Mouse (Mus musculus) stomach, embryonic 14.5 days (tissue): ENCODE results near the gene Akap10. TPM values are rescaled to one million over a fixed set of nuclear protein-coding genes. Genes with fewer than 3 reads are reported as not detected.

Experiments used
- ATAC-seq: fragments of 200-750 bp; cut with Nextera tagmentation; 2 replicates; pipeline ENCODE4 v1.8.0; 2017; ENCODE audit warnings: low read depth, moderate TSS enrichment; ENCODE audit not compliant: insufficient number of reproducible peaks, insufficient read depth, low FRiP score
- H3K27ac ChIP-seq: fragments of 300-500 bp; sonication (generic); 2 replicates; pipeline ENCODE4 v1.5.1; 2014; ENCODE audit warnings: mild to moderate bottlenecking, low read length, moderate library complexity, mixed read lengths
- H3K27me3 ChIP-seq: fragments of 300-500 bp; sonication (generic); 2 replicates; pipeline ENCODE4 v1.6.1; 2014; ENCODE audit warnings: low read length, control low read depth, mixed read lengths; ENCODE audit not compliant: control insufficient read depth, insufficient read depth
- H3K36me3 ChIP-seq: fragments of 300-500 bp; sonication (generic); 2 replicates; pipeline ENCODE4 v1.6.1; 2014; ENCODE audit warnings: mild to moderate bottlenecking, control low read depth, low read length, moderate library complexity, mixed read lengths; ENCODE audit not compliant: control insufficient read depth, insufficient read depth
- H3K4me1 ChIP-seq: fragments of 300-500 bp; sonication (generic); 2 replicates; pipeline ENCODE4 v1.6.1; 2014; ENCODE audit warnings: low read length, control low read depth, mixed read lengths; ENCODE audit not compliant: control insufficient read depth, insufficient read depth
- H3K4me2 ChIP-seq: fragments of 300-500 bp; sonication (generic); replicated peaks from 2 replicates; pipeline ENCODE4 v1.6.1; 2014; ENCODE audit warnings: low read depth, low read length, control low read depth
- H3K4me3 ChIP-seq: fragments of 300-500 bp; sonication (generic); 2 replicates; pipeline ENCODE4 v1.5.1; 2014; ENCODE audit warnings: low read depth, low read length, control low read depth
- H3K9ac ChIP-seq: fragments of 300-500 bp; sonication (generic); replicated peaks from 2 replicates; pipeline ENCODE4 v1.6.1; 2014; ENCODE audit warnings: low read depth, mild to moderate bottlenecking, control low read depth, low read length, moderate library complexity, mixed read lengths
- H3K9me3 ChIP-seq: fragments of 300-500 bp; sonication (generic); 2 replicates; pipeline ENCODE4 v1.6.1; 2016; ENCODE audit warnings: low read depth, low read length, control low read depth; ENCODE audit not compliant: control insufficient read depth
- WGBS: fragments of 180-500 bp; shearing (Covaris S2); extraction: QIAGEN DNeasy Blood & Tissue Kit; methylation state at CpG from one replicate; pipeline ENCODE4 v1.1.7; 2014; 5-methylcytosine and 5-hydroxymethylcytosine counted together
- polyA plus RNA-seq: library from polyadenylated mRNA; unstranded; fragments of >200 nt; fragmentation: Nextera tagmentation; extraction: Ambion mirVana; gene quantifications from 2 replicates; pipeline ENCODE4 v1.2.1, GENCODE M21; 2014

The Akap10 gene
- polyA plus RNA-seq, 1 experiment from 2014 or later, result 22.1 TPM

GRCm38 (mm10) chr11:61950632-61951031 lies 20.6 kb upstream of the Akap10 start:
- no peak for ATAC-seq
- WGBS, result 20% methylated on average over 10 of the region's 10 CpGs
- Histone ChIP-seq H3K4me2 (no peak overlapping the region), H3K9ac (no peak overlapping the region), H3K27ac (no peak overlapping the region), H3K4me1 (no peaks in the 10 kb centered on the region), H3K27me3 (no peaks in the 10 kb centered on the region), H3K9me3 (no peaks in the 10 kb centered on the region), H3K4me3 (no peak overlapping the region), H3K36me3 (no peaks in the 10 kb centered on the region)

- no peaks in the 10 kb centered on the region for H3K9me3 ChIP-seq
- H3K36me3 ChIP-seq, result no peaks in the 10 kb centered on the region
- no peak for ATAC-seq
- no peak overlapping the region for H3K4me3 ChIP-seq
- H3K9ac ChIP-seq, result no peak overlapping the region
- no peaks in the 10 kb centered on the region for H3K27me3 ChIP-seq
- no peak overlapping the region for H3K27ac ChIP-seq
- 0% methylated on average over 3 of the region's 3 CpGs for WGBS
- no peaks in the 10 kb centered on the region for H3K4me1 ChIP-seq
- H3K4me2 ChIP-seq, result no peak overlapping the region
These were observed 19.3 kb upstream of the Akap10 start for GRCm38 (mm10) chr11:61949315-61949714.

GRCm38 (mm10) chr11:61946608-61947007 lies 16.6 kb upstream of the Akap10 start:
- Histone ChIP-seq H3K4me1 (no peaks in the 10 kb centered on the region), H3K4me3 (no peak overlapping the region), H3K36me3 (no peaks in the 10 kb centered on the region), H3K9me3 (no peaks in the 10 kb centered on the region), H3K9ac (no peak overlapping the region), H3K27ac (no peak overlapping the region), H3K27me3 (no peaks in the 10 kb centered on the region), H3K4me2 (no peak overlapping the region)
- no peak for ATAC-seq
- WGBS, result 92% methylated on average over 4 of the region's 4 CpGs

GRCm38 (mm10) chr11:61944417-61944816 lies 14.4 kb upstream of the Akap10 start:
- Histone ChIP-seq H3K9me3 (no peaks in the 10 kb centered on the region), H3K4me3 (no peak overlapping the region), H3K27ac (no peak overlapping the region), H3K4me1 (no peaks in the 10 kb centered on the region), H3K9ac (no peak overlapping the region), H3K36me3 (no peaks in the 10 kb centered on the region), H3K27me3 (no peaks in the 10 kb centered on the region), H3K4me2 (no peak overlapping the region)
- WGBS, result 85% methylated on average over 9 of the region's 9 CpGs
- ATAC-seq, result no peak

- H3K27me3 ChIP-seq, result no peaks in the 10 kb centered on the region
- 80% methylated on average over 2 of the region's 2 CpGs for WGBS
- no peaks in the 10 kb centered on the region for H3K9me3 ChIP-seq
- no peak overlapping the region for H3K4me3 ChIP-seq
- H3K4me1 ChIP-seq, result no peaks in the 10 kb centered on the region
- H3K36me3 ChIP-seq, result no peaks in the 10 kb centered on the region
- no peak overlapping the region for H3K27ac ChIP-seq
- no peak for ATAC-seq
- no peak overlapping the region for H3K9ac ChIP-seq
- no peak overlapping the region for H3K4me2 ChIP-seq
These were observed 12.9 kb upstream of the Akap10 start for GRCm38 (mm10) chr11:61942903-61943302.

- H3K4me3 ChIP-seq, result no peak overlapping the region
- H3K4me2 ChIP-seq, result no peak overlapping the region
- no peak overlapping the region for H3K9ac ChIP-seq
- H3K27ac ChIP-seq, result no peak overlapping the region
- no peaks in the 10 kb centered on the region for H3K36me3 ChIP-seq
- H3K9me3 ChIP-seq, result no peaks in the 10 kb centered on the region
- WGBS, result 92% methylated on average over 1 of the region's 1 CpGs
- no peak for ATAC-seq
- H3K27me3 ChIP-seq, result no peaks in the 10 kb centered on the region
- no peaks in the 10 kb centered on the region for H3K4me1 ChIP-seq
These were observed 7.7 kb upstream of the Akap10 start for GRCm38 (mm10) chr11:61937761-61938160.

- H3K9me3 ChIP-seq, result no peaks in the 10 kb centered on the region
- H3K4me1 ChIP-seq, result peaks cover 4% of the 10 kb centered on the region; the same call in 1 of the 2 replicates
- ATAC-seq, result no peak
- H3K4me2 ChIP-seq, result peak overlapping the region; percentile 48
- peak overlapping the region; percentile 83 for H3K9ac ChIP-seq
- H3K27ac ChIP-seq, result peak overlapping the region; percentile 86
- H3K4me3 ChIP-seq, result peak overlapping the region; percentile 83
- WGBS, result 14% methylated on average over 11 of the region's 11 CpGs
- H3K27me3 ChIP-seq, result no peaks in the 10 kb centered on the region
- H3K36me3 ChIP-seq, result no peaks in the 10 kb centered on the region
These were observed 861 bp upstream of the Akap10 start for GRCm38 (mm10) chr11:61930640-61931586.

- Histone ChIP-seq H3K9me3 (no peaks in the 10 kb centered on the region), H3K36me3 (no peaks in the 10 kb centered on the region), H3K27me3 (no peaks in the 10 kb centered on the region), H3K4me1 (peaks cover 4% of the 10 kb centered on the region; the same call in 1 of the 2 replicates), H3K9ac (peak overlapping the region; percentile 83), H3K4me3 (peak overlapping the region; percentile 83), H3K27ac (peak overlapping the region; percentile 88), H3K4me2 (peak overlapping the region; percentile 54)
- WGBS, result 2% methylated on average over 47 of the region's 47 CpGs
- peak; percentile 81 for ATAC-seq
These were observed 542 bp downstream of the Akap10 start for GRCm38 (mm10) chr11:61929323-61930097.
